Mouse (Mus musculus) intestine, embryonic 15.5 days (tissue): Measurements from ENCODE around the gene Gm20388. TPM values are rescaled to one million over a fixed set of nuclear protein-coding genes. Genes with fewer than 3 reads are reported as not detected.

ENCODE experiments used
- ATAC-seq: fragments of 200-750 bp; cut with Nextera tagmentation; 2 replicates; pipeline ENCODE4 v1.8.0; 2017; ENCODE audit warnings: moderate TSS enrichment, moderate library complexity
- H3K27ac ChIP-seq: fragments of 300-500 bp; sonication (generic); 2 replicates; pipeline ENCODE4 v1.5.1; 2015; ENCODE audit warnings: mild to moderate bottlenecking, inconsistent platforms
- H3K27me3 ChIP-seq: fragments of 300-500 bp; sonication (generic); replicated peaks from 2 replicates; pipeline ENCODE4 v1.6.1; 2015; ENCODE audit warnings: inconsistent platforms
- H3K36me3 ChIP-seq: fragments of 300-500 bp; sonication (generic); 2 replicates; pipeline ENCODE4 v1.6.1; 2015; ENCODE audit warnings: inconsistent platforms
- H3K4me1 ChIP-seq: fragments of 300-500 bp; sonication (generic); replicated peaks from 2 replicates; pipeline ENCODE4 v1.6.1; 2015; ENCODE audit warnings: inconsistent platforms
- H3K4me2 ChIP-seq: fragments of 300-500 bp; sonication (generic); replicated peaks from 2 replicates; pipeline ENCODE4 v1.6.1; 2015; ENCODE audit warnings: mild to moderate bottlenecking, inconsistent platforms
- H3K4me3 ChIP-seq: fragments of 300-500 bp; sonication (generic); replicated peaks from 2 replicates; pipeline ENCODE4 v1.5.1; 2015; ENCODE audit warnings: inconsistent platforms
- H3K9ac ChIP-seq: fragments of 300-500 bp; sonication (generic); 2 replicates; pipeline ENCODE4 v1.6.1; 2015; ENCODE audit warnings: inconsistent platforms
- H3K9me3 ChIP-seq: fragments of 300-500 bp; sonication (generic); 2 replicates; pipeline ENCODE4 v1.6.1; 2016; ENCODE audit warnings: inconsistent platforms
- WGBS: fragments of 180-500 bp; shearing (Covaris S2); methylation state at CpG from one replicate; pipeline ENCODE4 v1.1.7; 2015; 5-methylcytosine and 5-hydroxymethylcytosine counted together
- polyA plus RNA-seq: library from polyadenylated mRNA; unstranded; fragments of >200 nt; fragmentation: Nextera tagmentation; extraction: Ambion mirVana; gene quantifications from 2 replicates; pipeline ENCODE4 v1.2.1, GENCODE M21; 2015

Gene Gm20388
- polyA plus RNA-seq, 1 experiment from 2014 or later = not detected

DNA sequence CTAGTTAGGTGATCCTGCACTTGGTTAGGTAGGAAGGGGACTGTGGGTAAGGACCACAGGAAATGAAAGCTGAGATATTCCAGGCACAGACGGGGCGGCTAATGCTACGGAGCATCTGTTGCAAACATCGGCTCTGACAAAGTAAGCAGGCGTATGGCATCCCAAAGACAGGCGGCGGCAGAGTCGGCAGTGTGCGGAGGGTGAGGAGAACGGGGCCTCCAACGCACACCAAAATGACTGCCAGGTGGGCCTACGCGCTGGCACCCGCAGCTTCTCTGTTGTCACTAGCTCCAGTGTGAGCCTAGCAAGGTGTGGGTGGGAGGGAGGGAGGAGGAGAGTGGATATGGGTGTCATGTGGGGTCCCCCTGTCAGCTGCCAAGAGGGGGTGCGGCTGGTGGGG lies 2730.8 kb downstream of the Gm20388 start:
- no peak for ATAC-seq
- no peak overlapping the region for H3K9ac ChIP-seq
- H3K4me1 ChIP-seq = peaks cover 55% of the 10 kb centered on the region
- no peaks in the 10 kb centered on the region for H3K36me3 ChIP-seq
- H3K4me3 ChIP-seq = no peak overlapping the region
- H3K4me2 ChIP-seq = no peak overlapping the region
- no peaks in the 10 kb centered on the region for H3K9me3 ChIP-seq
- WGBS = 68% methylated on average over 15 of the region's 15 CpGs
- H3K27me3 ChIP-seq = no peaks in the 10 kb centered on the region
- H3K27ac ChIP-seq = no peak overlapping the region

DNA sequence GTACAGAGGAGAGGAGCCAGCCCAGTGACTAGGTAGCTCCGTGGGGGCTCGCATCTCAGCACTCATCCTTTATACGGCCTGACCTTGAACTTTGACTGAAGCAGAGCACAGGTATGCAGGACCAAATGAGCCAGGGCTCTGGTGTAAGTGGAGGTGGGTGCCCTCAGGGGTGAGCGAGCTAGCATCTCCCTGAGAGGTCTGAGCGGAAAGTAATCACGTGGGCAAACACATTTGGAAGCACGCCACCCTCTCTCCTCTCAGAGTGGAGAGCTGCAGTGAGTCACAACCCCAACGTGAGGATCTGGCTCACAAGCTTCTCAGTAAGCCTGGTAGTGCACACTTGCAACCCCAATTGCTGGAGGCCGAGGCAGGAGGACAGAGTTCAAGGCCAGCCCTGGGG lies 2731.4 kb downstream of the Gm20388 start:
- Histone ChIP-seq H3K27me3 (no peaks in the 10 kb centered on the region), H3K4me2 (no peak overlapping the region), H3K4me3 (no peak overlapping the region), H3K9ac (no peak overlapping the region), H3K36me3 (no peaks in the 10 kb centered on the region), H3K9me3 (no peaks in the 10 kb centered on the region), H3K27ac (no peak overlapping the region), H3K4me1 (peaks cover 48% of the 10 kb centered on the region)
- no peak for ATAC-seq
- 51% methylated on average over 9 of the region's 9 CpGs for whole genome bisulfite sequencing

DNA sequence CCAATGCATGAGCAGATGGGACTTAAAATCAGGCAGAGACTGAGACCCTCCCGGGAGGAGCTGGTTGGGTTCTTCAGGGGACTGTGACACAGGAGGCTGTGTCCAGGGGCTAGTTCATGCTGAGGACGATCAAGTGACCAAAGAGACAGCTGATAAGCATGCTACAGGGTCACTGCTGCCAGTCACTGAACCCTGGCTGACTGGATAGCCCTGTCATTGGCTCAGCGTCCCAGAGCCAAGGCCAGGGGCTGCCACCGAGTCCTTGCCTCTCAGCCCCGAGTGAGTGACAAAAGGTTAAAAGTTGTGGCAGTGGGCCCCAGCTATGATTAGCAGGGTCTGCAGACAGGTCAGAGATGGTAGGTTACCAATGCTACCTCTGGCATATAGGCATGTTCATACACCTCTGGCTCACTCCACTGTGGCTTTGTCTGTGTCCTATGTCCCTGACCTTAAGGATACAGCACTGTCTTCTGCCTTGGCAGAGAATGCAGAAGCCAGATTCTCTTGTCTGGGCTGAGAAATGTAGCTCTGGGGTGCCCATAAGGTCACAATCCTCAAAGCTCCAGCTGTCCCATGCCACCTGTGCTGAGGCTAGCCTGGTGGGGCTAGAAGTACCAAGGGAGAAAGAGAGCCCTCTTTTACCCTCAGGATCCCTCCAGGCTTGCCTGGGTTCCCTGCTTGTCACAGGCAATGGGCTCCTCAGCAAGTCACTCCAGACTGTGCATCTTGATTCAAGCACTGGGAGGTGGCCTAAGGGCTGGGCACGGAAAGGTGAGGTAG lies 2733.7 kb downstream of the Gm20388 start:
- no peak overlapping the region for H3K4me3 ChIP-seq
- H3K27ac ChIP-seq = no peak overlapping the region
- no peaks in the 10 kb centered on the region for H3K9me3 ChIP-seq
- H3K27me3 ChIP-seq = no peaks in the 10 kb centered on the region
- no peak overlapping the region for H3K4me2 ChIP-seq
- ATAC-seq = no peak
- WGBS = 72% methylated on average over 6 of the region's 6 CpGs
- peaks cover 28% of the 10 kb centered on the region for H3K4me1 ChIP-seq
- no peaks in the 10 kb centered on the region for H3K36me3 ChIP-seq
- no peak overlapping the region for H3K9ac ChIP-seq

DNA sequence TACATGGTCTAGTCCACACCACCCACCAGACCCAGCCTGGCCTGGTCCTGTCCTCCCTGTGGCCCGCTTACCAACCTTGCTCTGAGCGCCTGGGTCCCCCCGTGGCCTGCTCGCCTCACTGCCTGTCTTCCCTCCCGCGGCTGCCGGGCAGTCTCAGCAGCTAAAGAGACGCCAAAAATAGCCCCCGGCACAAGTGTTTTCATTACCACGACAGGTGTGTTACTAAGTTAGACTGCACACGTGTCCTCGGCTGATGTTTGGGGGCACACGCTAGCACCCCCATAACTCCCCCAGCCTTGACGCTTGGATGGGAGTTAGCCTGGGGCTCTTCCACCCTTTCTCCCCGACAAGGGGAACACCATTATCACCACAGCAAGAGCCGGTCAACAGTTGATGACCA lies 2735.7 kb downstream of the Gm20388 start:
- 88% methylated on average over 16 of the region's 16 CpGs for WGBS

DNA sequence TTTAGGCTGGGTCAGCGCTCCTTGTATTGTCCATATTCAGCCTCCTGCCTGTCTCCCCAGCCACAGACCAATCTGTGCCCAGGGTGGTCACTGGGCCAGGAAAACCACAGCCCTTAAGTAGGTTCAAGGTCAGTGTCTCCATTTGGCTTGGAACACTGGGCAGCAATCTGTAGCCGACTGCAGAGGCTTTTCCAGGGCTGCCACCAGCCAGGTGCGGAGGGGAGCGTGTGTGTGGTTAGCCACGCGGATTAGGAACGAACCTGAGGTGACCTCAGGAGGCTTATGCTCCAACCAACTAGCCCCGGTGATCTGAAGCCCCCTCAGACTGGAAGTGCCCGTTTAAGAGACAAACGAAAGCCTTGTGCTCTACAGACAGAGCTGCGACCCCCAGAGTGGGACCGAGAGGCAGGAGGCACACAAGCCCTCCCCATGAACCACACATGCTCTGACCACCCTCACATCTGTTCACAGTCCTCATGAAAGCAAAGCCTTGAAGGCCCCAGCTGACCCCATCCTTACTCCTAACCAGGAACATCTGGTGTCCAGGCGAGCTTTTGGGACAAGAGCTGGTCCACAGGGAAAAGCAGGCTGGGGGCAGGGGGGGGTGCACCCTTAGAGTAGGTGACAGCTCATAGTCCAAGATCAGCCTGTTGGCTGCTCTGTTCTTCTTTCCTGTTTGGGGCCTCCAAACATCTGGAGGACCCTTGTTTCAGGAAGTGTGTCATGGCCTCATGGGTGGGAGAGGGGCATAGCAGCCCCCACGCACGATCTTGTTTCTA lies 2737.7 kb downstream of the Gm20388 start:
- peaks cover 17% of the 10 kb centered on the region for H3K4me1 ChIP-seq
- no peak overlapping the region for H3K4me2 ChIP-seq
- no peaks in the 10 kb centered on the region for H3K36me3 ChIP-seq
- H3K27ac ChIP-seq = no peak overlapping the region
- no peak overlapping the region for H3K4me3 ChIP-seq
- 67% methylated on average over 15 of the region's 15 CpGs for WGBS
- ATAC-seq = no peak
- no peaks in the 10 kb centered on the region for H3K27me3 ChIP-seq
- H3K9me3 ChIP-seq = no peaks in the 10 kb centered on the region
- H3K9ac ChIP-seq = no peak overlapping the region

More for the DNA sequence above, 2735.7 kb downstream of the Gm20388 start:
- Histone ChIP-seq H3K27ac (no peak overlapping the region), H3K9me3 (no peaks in the 10 kb centered on the region), H3K36me3 (no peaks in the 10 kb centered on the region), H3K4me1 (peaks cover 9% of the 10 kb centered on the region), H3K9ac (no peak overlapping the region), H3K27me3 (no peaks in the 10 kb centered on the region), H3K4me3 (no peak overlapping the region), H3K4me2 (no peak overlapping the region)
- no peak for ATAC-seq

DNA sequence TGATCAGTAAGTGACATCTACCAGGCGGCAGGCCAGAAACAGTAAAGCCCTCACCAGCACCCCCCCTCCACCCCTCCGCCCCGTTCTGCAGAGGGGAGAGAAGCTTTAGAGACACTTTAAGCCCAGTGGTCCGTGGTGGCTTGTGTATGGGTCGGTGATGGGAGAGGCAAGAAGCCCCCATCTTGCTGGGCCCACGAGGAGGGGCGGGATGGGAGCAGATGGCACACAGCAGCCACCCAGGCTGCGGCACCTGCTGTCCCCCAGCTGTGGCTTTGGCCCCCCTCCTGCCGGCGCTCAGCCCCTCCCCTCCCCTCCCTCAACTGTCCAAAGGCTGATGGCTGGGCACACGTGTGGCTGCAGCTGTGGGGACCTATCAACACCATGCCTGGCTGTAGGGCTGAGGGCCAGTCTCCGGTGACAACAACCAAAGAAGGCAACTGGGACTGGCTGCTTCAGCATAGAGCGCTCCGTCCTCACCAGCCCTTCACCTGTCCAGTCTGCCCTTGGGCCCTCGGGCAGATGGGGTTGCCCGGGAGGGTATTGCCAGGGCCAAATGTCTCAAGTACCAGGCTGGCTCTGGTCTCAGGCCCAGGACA lies 2740.8 kb downstream of the Gm20388 start:
- H3K27ac ChIP-seq = no peak overlapping the region
- no peaks in the 10 kb centered on the region for H3K27me3 ChIP-seq
- no peak for ATAC-seq
- H3K4me2 ChIP-seq = no peak overlapping the region
- H3K36me3 ChIP-seq = no peaks in the 10 kb centered on the region
- H3K4me3 ChIP-seq = no peak overlapping the region
- H3K9me3 ChIP-seq = no peaks in the 10 kb centered on the region
- no peak overlapping the region for H3K9ac ChIP-seq
- peaks cover 35% of the 10 kb centered on the region for H3K4me1 ChIP-seq
- WGBS = 78% methylated on average over 16 of the region's 16 CpGs

DNA sequence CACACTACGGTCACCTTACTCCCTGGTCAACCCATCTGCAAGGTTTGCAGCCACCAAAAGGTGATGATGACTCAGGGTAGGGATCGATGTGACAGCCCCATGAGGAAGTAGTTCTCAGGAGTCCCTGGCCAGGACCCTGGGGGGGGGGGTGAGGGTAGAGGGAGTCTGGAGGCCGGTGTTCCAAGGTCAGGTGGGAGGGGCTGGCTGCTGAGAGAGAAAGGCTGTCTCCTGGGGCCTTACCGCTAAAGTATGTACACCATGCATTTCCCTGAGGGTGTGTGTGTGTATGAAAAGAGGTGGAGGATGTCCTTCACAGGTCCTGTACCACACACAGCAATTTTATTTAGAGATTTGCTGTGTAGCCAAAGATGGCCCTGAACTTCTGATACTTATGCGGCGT lies 2742.0 kb downstream of the Gm20388 start:
- H3K27ac ChIP-seq = no peak overlapping the region
- ATAC-seq = peak; percentile 66

DNA sequence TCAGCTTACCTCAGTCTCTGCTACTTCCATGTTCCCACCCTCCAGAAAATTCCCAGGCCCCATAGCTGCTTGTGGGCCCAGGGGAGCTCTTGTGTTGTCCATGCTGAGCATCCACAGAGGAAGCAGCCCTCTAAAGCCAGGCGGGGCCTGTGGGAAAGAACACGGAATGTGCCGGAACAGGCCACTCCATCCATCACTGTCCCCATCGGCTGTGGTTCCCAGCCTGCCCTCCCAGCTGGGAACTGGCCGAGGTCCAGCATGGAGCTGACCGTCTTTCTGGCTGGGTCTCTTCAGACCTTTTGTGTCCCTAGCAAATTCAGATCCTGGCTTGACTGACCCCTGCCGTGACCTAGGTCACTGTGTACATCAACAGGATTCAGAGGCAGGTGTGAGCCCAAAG lies 2744.1 kb downstream of the Gm20388 start:
- 35% methylated on average over 7 of the region's 7 CpGs for WGBS
- H3K27ac ChIP-seq = no peak overlapping the region

More for the DNA sequence above, 2742.0 kb downstream of the Gm20388 start:
- WGBS = 53% methylated on average over 6 of the region's 6 CpGs
- Histone ChIP-seq H3K36me3 (no peaks in the 10 kb centered on the region), H3K27me3 (no peaks in the 10 kb centered on the region), H3K9ac (no peak overlapping the region), H3K4me3 (no peak overlapping the region), H3K4me1 (peaks cover 35% of the 10 kb centered on the region), H3K4me2 (no peak overlapping the region), H3K9me3 (no peaks in the 10 kb centered on the region)

DNA sequence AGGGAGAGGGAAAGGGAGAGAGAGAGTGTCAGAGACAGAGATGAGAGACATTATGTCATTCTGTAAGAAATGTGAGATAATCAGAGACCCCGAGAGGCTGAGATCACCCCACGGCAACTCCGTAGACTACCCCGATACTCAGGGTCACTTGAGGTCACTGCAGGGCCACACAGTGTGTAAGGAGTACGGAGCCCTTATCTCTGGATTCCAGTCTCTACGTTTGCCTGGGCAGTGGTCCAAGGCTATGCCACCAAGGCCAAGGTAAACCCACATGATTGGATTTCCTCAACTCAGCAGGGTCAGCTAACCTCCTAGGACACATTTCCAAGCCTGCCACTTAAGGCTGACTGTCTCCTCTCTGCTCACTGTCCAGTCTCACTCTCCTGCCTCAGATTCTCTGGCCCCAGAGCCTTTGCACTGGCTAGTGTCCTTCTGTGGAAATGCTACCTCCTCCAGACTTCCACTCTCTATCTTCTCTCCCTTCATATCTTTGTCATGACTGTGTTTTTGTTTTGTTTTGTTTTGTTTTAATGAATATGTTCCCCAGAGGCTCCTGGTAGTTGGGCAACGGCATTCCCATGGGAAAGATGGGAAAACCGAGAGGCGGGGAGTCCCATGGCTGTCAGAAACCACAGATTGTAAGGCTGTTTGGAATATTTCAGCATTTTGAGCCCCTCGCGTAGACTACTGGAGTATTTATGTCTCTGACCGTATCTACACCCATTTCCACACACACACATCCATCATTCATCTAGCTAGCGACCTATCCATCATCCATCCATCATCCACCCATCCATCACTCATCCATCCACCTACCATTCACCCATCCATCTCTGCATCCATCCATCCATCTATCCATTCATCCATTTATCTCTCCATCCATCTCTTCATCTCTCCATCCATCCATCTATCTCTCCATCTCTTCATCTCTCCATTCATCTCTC lies 2745.7 kb downstream of the Gm20388 start:
- 73% methylated on average over 13 of the region's 13 CpGs for WGBS
- Histone ChIP-seq H3K9me3 (no peaks in the 10 kb centered on the region), H3K36me3 (no peaks in the 10 kb centered on the region), H3K4me1 (peaks cover 50% of the 10 kb centered on the region), H3K9ac (no peak overlapping the region), H3K4me2 (no peak overlapping the region), H3K27ac (no peak overlapping the region), H3K27me3 (no peaks in the 10 kb centered on the region), H3K4me3 (no peak overlapping the region)
- no peak for ATAC-seq

More for the DNA sequence above, 2744.1 kb downstream of the Gm20388 start:
- Histone ChIP-seq H3K4me3 (no peak overlapping the region), H3K9ac (no peak overlapping the region), H3K4me1 (peaks cover 42% of the 10 kb centered on the region), H3K36me3 (no peaks in the 10 kb centered on the region), H3K4me2 (0 out of 2 replicates have a peak overlapping the region, but pooled peaks have one; percentile 1), H3K27me3 (no peaks in the 10 kb centered on the region), H3K9me3 (no peaks in the 10 kb centered on the region)
- peak; percentile 62; the same call in 1 of the 2 replicates for ATAC-seq

DNA sequence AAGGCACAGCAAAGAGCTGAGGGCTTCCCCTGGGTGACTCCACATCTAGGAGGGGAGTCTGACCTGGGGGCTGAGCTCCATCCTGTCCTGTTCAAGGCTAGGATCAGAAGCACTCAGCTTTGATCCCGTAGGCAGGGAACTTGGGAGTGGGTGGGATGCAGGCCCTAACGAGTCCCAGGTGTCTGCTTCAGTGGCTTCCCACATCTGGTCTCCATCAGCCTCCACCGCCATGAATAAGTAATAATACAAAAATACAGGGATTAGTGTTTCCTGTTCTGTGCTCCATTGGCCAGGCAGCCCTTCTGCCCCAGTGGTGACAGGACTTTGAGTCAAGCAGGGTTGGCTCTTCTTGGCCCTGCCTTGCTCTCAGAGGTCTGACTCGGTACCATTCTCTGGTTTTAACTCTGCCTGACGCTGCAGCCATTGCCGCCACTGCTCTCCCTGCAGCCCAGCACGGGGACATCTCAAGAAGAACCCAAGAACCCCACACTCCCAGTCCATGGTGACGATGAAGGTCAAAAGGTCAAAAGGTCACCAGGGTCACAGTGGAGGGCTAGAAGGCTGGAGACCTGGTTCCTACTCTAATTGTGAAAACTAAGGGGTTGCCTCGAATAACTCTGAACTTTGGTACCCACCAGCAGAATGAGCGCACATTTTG lies 2747.6 kb downstream of the Gm20388 start:
- H3K27me3 ChIP-seq = no peaks in the 10 kb centered on the region
- ATAC-seq = no peak
- no peaks in the 10 kb centered on the region for H3K36me3 ChIP-seq
- H3K4me2 ChIP-seq = no peak overlapping the region
- H3K4me1 ChIP-seq = peaks cover 38% of the 10 kb centered on the region
- WGBS = 57% methylated on average over 10 of the region's 10 CpGs
- H3K9me3 ChIP-seq = no peaks in the 10 kb centered on the region
- H3K27ac ChIP-seq = peak overlapping the region; percentile 20; the same call in 1 of the 2 replicates
- no peak overlapping the region for H3K9ac ChIP-seq
- H3K4me3 ChIP-seq = no peak overlapping the region

DNA sequence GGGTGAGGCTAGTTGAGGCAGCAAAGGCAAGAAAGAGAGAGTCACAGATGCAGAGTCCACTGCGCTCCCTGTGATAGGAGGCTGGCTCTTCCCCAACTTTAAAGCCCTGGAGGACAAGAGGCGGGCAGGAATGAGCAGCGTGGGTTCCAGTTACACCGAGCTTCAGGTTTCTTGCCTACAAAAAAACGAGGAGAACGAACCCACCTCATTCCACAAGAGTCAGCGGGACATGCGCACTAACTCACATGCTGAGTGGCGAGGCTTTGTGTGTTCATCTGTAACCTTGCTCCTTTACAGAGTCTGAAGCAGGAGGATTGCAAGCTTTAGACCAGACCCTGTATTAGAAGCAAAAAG lies 2748.1 kb downstream of the Gm20388 start:
- Histone ChIP-seq H3K36me3 (no peaks in the 10 kb centered on the region), H3K4me2 (no peak overlapping the region), H3K9me3 (no peaks in the 10 kb centered on the region), H3K9ac (no peak overlapping the region), H3K27me3 (no peaks in the 10 kb centered on the region), H3K4me1 (peaks cover 36% of the 10 kb centered on the region), H3K27ac (no peak overlapping the region), H3K4me3 (no peak overlapping the region)
- WGBS = 67% methylated on average over 9 of the region's 9 CpGs
- no peak for ATAC-seq
